Mouse (Mus musculus) heart, embryonic 14.5 days (tissue): ENCODE measurements around the gene Nop2. TPM values are rescaled to one million over a fixed set of nuclear protein-coding genes. Genes with fewer than 3 reads are reported as not detected.
"Not testable (repeated sequence)": the region's sequence is repeated elsewhere in the genome, so short reads cannot be mapped to it uniquely, and the experiment has no call there.

Experiments
- ATAC-seq: fragments of 200-750 bp; cut with Nextera tagmentation; 2 replicates; pipeline ENCODE4 v1.8.0; 2017; ENCODE audit warnings: low read depth, moderate TSS enrichment; ENCODE audit not compliant: insufficient number of reproducible peaks, insufficient read depth, low FRiP score
- H3K27ac ChIP-seq, 2 experiments: fragments of 200-500 bp in 1 of 2; fragments of 300-500 bp in 1 of 2; sonication (generic) in 1 of 2; replicated peaks in 1 of 2; 2 replicates each; pipeline ENCODE4 v1.5.1; 2012 to 2014; ENCODE audit warnings: low read depth in 2 of 2, low read length in 2 of 2, control low read depth in 1 of 2, mild to moderate bottlenecking in 1 of 2, mixed read lengths in 1 of 2; ENCODE audit not compliant: control insufficient read depth in 1 of 2, insufficient read depth in 1 of 2
- H3K27me3 ChIP-seq: fragments of 300-500 bp; sonication (generic); 2 replicates; pipeline ENCODE4 v1.6.1; 2014; ENCODE audit warnings: mild to moderate bottlenecking, low read length, control low read depth; ENCODE audit not compliant: control insufficient read depth, insufficient read depth
- H3K36me3 ChIP-seq: fragments of 300-500 bp; sonication (generic); 2 replicates; pipeline ENCODE4 v1.6.1; 2014; ENCODE audit warnings: mild to moderate bottlenecking, control low read depth, low read length, mixed read lengths; ENCODE audit not compliant: control insufficient read depth, insufficient read depth
- H3K4me1 ChIP-seq, 2 experiments: fragments of 200-500 bp in 1 of 2; fragments of 300-500 bp in 1 of 2; sonication (generic) in 1 of 2; 2 replicates each; pipeline ENCODE4 v1.6.1; 2012 to 2014; ENCODE audit warnings: low read length in 2 of 2, control low read depth in 1 of 2, mixed read lengths in 1 of 2; ENCODE audit not compliant: control insufficient read depth in 2 of 2, insufficient read depth in 2 of 2
- H3K4me2 ChIP-seq: fragments of 300-500 bp; sonication (generic); 2 replicates; pipeline ENCODE4 v1.6.1; 2014; ENCODE audit warnings: mild to moderate bottlenecking, low read length
- H3K4me3 ChIP-seq, 2 experiments: fragments of 200-500 bp in 1 of 2; fragments of 300-500 bp in 1 of 2; sonication (generic) in 1 of 2; 2 replicates each; pipeline ENCODE4 v1.5.1; 2012 to 2014; ENCODE audit warnings: low read length in 2 of 2, mild to moderate bottlenecking in 2 of 2, control low read depth in 1 of 2, low read depth in 1 of 2, moderate library complexity in 1 of 2; ENCODE audit not compliant: control insufficient read depth in 1 of 2, insufficient read depth in 1 of 2
- H3K9ac ChIP-seq: fragments of 300-500 bp; sonication (generic); 2 replicates; pipeline ENCODE4 v1.6.1; 2014; ENCODE audit warnings: mild to moderate bottlenecking, low read length
- H3K9me3 ChIP-seq: fragments of 300-500 bp; sonication (generic); 2 replicates; pipeline ENCODE4 v1.6.1; 2016; ENCODE audit warnings: low read length, control low read depth; ENCODE audit not compliant: control insufficient read depth
- WGBS: fragments of 180-500 bp; shearing (Covaris S2); extraction: QIAGEN DNeasy Blood & Tissue Kit; methylation state at CpG from one replicate; pipeline ENCODE4 v1.1.7; 2014; 5-methylcytosine and 5-hydroxymethylcytosine counted together
- polyA plus RNA-seq: library from polyadenylated mRNA; unstranded; fragments of >200 nt; fragmentation: Nextera tagmentation; extraction: Ambion mirVana; gene quantifications from 2 replicates; pipeline ENCODE4 v1.2.1, GENCODE M21; 2014

The Nop2 gene
- polyA plus RNA-seq, 1 experiment from 2014 or later = 35.3 TPM

DNA sequence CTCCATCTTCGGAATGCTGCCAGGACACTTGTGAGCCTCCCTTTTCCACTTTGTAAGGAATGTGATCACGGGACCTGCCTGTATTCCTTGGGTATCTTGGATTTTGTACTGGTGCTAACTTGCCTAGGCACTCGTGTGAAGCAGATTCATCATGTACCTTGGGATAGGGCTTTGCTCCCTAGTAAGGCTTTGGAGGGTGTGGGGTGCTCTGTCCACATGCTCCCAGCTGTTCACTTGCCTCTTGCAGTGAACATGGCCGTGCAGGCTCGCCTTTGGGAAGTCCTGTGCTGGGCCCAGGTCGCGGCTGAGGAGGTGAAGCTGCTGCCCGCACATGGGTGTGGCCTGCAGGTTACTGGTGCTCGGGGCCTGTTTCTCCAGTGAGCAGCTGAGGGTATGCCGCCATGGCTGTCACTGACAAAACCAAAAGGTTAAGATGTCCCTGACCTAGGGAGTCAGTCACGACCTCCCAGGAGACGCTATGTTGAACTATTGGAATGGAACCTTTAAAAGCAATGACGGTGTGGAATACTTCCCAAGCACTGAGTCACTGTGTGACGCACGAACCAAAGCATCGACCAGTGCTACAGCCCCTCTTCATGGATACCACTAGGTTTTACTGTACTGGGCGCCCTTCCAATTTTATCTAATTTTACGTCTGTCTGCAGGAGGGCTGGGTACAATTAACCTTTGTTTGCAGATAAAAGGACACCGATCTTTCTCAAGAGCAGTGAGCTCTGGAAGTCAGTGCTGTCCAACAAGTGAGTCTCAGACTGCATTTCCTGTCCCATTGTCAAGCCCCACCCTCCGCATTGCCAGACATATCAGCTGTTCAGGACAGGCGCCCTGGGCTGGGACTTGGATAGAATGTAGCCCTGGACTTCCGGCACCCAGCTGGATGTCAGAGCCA lies 29.4 kb downstream of the Nop2 start:
- H3K4me1 ChIP-seq = peaks cover 11 to 33% of the 10 kb centered on the region in 2 experiments; a peak in 3 of 4 replicates
- ATAC-seq = peak; percentile 18; the same call in 1 of the 2 replicates
- no peaks in the 10 kb centered on the region for H3K9me3 ChIP-seq
- H3K27me3 ChIP-seq = no peaks in the 10 kb centered on the region
- H3K4me2 ChIP-seq = peak overlapping the region; percentile 70
- no peak overlapping the region; a peak in 1 of 4 replicates for H3K4me3 ChIP-seq
- peak overlapping the region; percentile 52 for H3K9ac ChIP-seq
- 8% methylated on average over 22 of the region's 22 CpGs for WGBS
- peak overlapping the region; percentile 73 to 86 for H3K27ac ChIP-seq
- H3K36me3 ChIP-seq = peaks cover 74% of the 10 kb centered on the region

GRCm38 (mm10) chr6:125161971-125162370 lies 30.3 kb downstream of the Nop2 start:
- peak overlapping the region; percentile 6 to 10; a peak in 2 of 4 replicates for H3K4me3 ChIP-seq
- H3K27ac ChIP-seq = peak overlapping the region; percentile 37 to 86; a peak in 3 of 4 replicates
- peak overlapping the region; percentile 70 for H3K4me2 ChIP-seq

DNA sequence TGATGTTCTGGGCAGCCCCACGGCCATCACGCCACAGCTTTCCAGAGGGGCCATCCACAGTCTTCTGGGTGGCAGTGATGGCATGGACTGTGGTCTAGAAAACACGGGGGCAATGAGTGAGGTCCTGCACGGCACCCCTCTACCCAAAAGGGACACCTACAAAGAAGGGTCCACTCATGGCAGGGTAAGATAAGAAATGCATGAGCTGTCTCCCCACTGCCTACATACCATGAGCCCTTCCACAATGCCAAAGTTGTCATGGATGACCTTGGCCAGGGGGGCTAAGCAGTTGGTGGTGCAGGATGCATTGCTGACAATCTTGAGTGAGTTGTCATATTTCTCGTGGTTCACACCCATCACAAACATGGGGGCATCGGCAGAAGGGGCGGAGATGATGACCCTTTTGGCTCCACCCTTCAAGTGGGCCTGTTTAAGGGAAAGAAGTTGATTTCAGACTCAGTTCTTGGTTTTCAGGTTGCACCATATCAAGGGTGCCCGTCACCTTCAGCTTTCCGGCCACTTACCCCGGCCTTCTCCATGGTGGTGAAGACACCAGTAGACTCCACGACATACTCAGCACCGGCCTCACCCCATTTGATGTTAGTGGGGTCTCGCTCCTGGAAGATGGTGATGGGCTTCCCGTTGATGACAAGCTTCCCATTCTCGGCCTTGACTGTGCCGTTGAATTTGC lies 31.1 kb downstream of the Nop2 start:
- H3K9ac ChIP-seq = peak overlapping the region; percentile 97
- H3K4me3 ChIP-seq = peak overlapping the region; percentile 76 to 86

More at GRCm38 (mm10) chr6:125161971-125162370, 30.3 kb downstream of the Nop2 start:
- not testable (repeated sequence) for H3K9me3 ChIP-seq, ATAC-seq, H3K27me3 ChIP-seq
- Histone ChIP-seq H3K36me3 (peaks cover 72% of the 10 kb centered on the region), H3K4me1 (peaks cover 14 to 34% of the 10 kb centered on the region in 2 experiments; a peak in 3 of 4 replicates), H3K9ac (peak overlapping the region; percentile 34; the same call in 1 of the 2 replicates)
- WGBS = 8% methylated on average over 3 of the region's 5 CpGs

GRCm38 (mm10) chr6:125163801-125164657 lies 32.3 kb downstream of the Nop2 start:
- Histone ChIP-seq H3K27ac (peak overlapping the region; percentile 98 to 100), H3K4me1 (peaks cover 24 to 45% of the 10 kb centered on the region in 2 experiments), H3K9me3 (no peaks in the 10 kb centered on the region), H3K36me3 (peaks cover 71% of the 10 kb centered on the region), H3K4me3 (peak overlapping the region; percentile 76 to 86), H3K9ac (peak overlapping the region; percentile 97), H3K4me2 (peak overlapping the region; percentile 70), H3K27me3 (no peaks in the 10 kb centered on the region)
- no peak for ATAC-seq
- 5% methylated on average over 20 of the region's 20 CpGs for WGBS

More for the DNA sequence above, 31.1 kb downstream of the Nop2 start:
- WGBS = 40% methylated on average over 9 of the region's 16 CpGs
- ATAC-seq, H3K9me3 ChIP-seq, H3K27me3 ChIP-seq: not testable (repeated sequence)
- Histone ChIP-seq H3K4me2 (peak overlapping the region; percentile 70), H3K4me1 (peaks cover 22 to 42% of the 10 kb centered on the region in 2 experiments), H3K27ac (peak overlapping the region; percentile 51 to 86; a peak in 3 of 4 replicates), H3K36me3 (peaks cover 69% of the 10 kb centered on the region)

DNA sequence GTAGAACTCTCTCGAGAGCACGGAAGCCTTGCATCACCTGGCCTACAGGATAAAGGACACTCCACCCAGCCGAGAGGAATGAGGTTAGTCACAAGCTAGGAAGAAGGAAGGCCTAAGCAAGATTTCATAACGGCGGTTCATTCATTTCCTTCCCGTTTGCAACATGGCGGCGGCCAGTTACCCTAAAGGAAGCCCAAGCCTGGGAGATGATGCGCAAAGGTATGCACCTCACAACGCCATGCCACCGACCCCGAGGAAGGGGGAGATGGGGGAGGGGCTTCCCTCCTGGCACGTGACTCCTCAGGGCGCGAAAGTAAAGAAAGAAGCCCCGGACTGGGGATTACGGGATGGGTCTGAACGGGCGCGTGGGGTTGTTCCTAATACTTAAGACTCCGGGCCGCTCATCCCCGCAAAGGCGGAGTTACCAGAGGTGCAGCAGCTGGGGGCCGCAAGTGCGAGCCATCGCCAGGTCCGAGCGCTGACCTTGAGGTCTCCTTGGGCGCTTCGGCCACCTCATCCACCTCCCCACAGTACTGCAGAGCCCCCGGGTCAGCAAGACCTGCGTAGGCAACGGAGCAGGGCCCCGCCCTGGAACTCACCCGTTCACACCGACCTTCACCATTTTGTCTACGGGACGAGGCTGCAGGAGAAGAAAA lies 33.1 kb downstream of the Nop2 start:
- under 1% methylated on average over 39 of the region's 39 CpGs for WGBS
- Histone ChIP-seq H3K4me2 (peak overlapping the region; percentile 70), H3K4me1 (peaks cover 24 to 45% of the 10 kb centered on the region in 2 experiments), H3K27ac (peak overlapping the region; percentile 98 to 100), H3K36me3 (peaks cover 71% of the 10 kb centered on the region), H3K9me3 (no peaks in the 10 kb centered on the region), H3K27me3 (no peaks in the 10 kb centered on the region), H3K9ac (peak overlapping the region; percentile 97), H3K4me3 (peak overlapping the region; percentile 76 to 86)
- no peak for ATAC-seq

DNA sequence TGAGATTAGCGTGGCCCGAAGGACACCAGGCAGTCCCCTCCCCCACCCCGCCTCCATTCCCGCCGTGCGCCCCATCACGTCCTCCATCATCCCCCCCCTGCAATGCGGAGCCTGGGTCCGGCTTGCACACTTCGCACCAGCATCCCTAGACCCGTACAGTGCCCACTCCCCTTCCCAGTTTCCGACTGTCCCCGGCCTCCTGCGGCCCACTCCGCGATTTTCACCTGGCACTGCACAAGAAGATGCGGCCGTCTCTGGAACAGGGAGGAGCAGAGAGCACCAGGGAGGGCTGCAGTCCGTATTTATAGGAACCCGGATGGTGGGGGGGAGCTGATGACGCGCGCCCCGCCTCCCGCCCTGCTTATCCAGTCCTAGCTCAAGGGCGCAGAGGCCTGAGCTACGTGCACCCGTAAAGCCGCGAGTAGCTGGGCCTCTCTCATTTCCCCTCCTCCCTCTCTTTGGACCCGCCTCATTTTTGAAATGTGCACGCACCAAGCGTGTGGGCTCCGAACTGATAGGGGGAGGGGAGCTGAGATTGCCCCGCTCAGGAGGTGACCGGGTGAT lies 33.7 kb downstream of the Nop2 start:
- Histone ChIP-seq H3K27ac (peak overlapping the region; percentile 100), H3K36me3 (peaks cover 71% of the 10 kb centered on the region), H3K9me3 (no peaks in the 10 kb centered on the region), H3K4me2 (peak overlapping the region; percentile 70), H3K4me3 (peak overlapping the region; percentile 76 to 86), H3K4me1 (peaks cover 24 to 39% of the 10 kb centered on the region in 2 experiments), H3K9ac (peak overlapping the region; percentile 97), H3K27me3 (no peaks in the 10 kb centered on the region)
- peak; percentile 81 for ATAC-seq
- under 1% methylated on average over 34 of the region's 36 CpGs for WGBS
